Mouse (Mus musculus): Measurements from ENCODE around the gene Olfr667. TPM values are rescaled to one million over a fixed set of nuclear protein-coding genes. Genes with fewer than 3 reads are reported as not detected.
"Not testable (repeated sequence)": the region's sequence is repeated elsewhere in the genome, so short reads cannot be mapped to it uniquely, and the experiment has no call there.

Olfr667 gene
- total RNA-seq (2022), result not detected

- DNase-seq (ENCODE audit: low spot score in 2 of 2), result no peak
Observed at GRCm38 (mm10) chr7:104921382-104921781, at the start of gene Olfr667. Gene Olfr667, minus strand, starts transcription at chr7:104921482.

DNA sequence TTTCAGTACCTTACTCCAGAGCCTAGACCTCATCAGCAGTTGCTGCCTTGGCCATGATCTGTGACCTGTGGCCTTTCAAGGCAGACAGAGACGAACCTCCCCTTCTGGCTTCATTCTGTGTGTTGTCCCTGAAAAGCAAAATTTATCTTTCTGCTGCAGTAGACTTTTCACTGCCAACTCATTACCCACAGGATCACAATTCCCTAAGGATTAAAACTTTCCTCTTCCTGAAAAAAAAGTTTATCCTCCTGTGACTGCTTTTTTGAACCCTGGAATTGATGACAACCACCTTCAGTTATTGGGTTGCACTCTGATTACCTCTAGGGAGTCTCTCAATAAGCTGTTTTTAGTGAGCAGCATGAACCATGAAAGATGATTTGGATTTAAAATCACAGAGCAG lies 41.2 kb upstream of the Olfr667 start, which contains the start of gene Olfr670:
Gene Olfr670, minus strand, starts transcription at position 101 of the 400 bp plus-strand sequence.
- DNase-seq (ENCODE audit: low spot score in 2 of 2), result no peak

GRCm38 (mm10) chr7:104950234-104950633 lies 29.0 kb upstream of the Olfr667 start:
- DNase-seq (ENCODE audit: low spot score in 2 of 2), result not testable (repeated sequence)

- no peak for DNase-seq (ENCODE audit: low spot score in 2 of 2)
Observed at GRCm38 (mm10) chr7:104933940-104934339, 12.7 kb upstream of the Olfr667 start, which contains the start of gene Olfr669. Gene Olfr669, plus strand, starts transcription at chr7:104934240.

DNA sequence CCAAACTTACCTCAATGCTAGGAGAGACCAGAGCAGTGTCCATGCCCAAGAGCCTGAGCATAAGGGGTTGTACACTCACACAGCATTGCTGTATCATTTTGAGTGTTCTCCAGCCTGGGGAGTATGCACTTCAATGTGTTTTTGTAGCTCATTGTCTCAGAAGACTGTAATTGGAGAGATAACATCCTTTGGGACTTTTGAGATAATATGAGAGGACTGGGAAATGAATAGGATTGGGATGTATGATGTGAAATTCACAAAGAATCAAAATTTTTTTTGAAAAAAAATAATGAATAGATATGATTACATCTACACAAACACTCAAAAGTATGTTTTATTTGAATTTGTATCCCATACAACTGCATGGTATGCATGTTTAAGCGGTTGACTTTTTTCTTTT lies 6.7 kb upstream of the Olfr667 start, which contains the start of gene Olfr668:
Gene Olfr668, minus strand, starts transcription at position 101 of the 400 bp plus-strand sequence.
- DNase-seq (ENCODE audit: low spot score in 2 of 2), result no peak

DNA sequence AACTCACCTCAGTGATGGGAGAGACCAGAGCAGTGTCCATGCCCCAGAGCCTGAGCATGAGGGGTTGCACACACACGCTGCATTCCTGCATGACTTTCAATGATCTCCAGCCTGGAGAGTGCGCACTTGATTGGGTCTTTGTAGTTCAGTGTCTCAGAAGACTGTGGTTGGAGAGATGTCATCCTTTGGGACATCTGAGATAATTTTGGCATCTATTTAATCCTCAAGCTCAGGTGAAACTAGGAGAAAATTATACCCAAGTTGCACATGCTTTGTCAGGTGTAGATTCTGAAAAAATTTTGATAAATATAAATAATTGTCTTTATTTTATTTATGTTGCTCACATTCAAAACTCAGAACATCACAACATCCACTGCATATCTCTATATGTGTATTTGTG lies 25.4 kb downstream of the Olfr667 start, which contains the start of gene Olfr666:
Gene Olfr666, minus strand, starts transcription at position 101 of the 400 bp plus-strand sequence.
- DNase-seq (ENCODE audit: low spot score in 2 of 2), result no peak

DNA sequence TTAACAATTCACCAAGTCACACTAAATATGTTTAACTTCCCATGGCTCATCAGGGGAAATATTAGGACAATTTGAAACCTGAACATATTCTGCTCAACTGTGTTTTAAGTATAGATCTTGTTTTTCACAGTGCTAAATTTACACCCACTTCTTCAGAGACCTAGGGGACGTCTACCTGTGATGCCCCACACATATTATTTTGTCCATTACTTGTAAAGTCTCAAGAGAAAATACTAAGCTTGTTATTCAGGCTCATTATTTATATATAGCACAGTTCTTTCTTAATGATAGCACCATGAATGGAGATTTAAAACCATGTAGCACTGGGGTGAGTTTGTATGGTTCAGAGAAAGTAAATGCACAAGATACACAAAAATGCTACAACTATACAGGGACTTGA lies 43.6 kb downstream of the Olfr667 start, which contains the start of gene Olfr665:
Gene Olfr665, plus strand, starts transcription at position 301 of the 400 bp plus-strand sequence.
- no peak for DNase-seq (ENCODE audit: low spot score in 2 of 2)

Other genes with a start within 250 kb of the Olfr667 start
- not detected for gene Olfr661, start 235.0 kb downstream of the Olfr667 start, total RNA-seq (2022)
- not detected for gene Usp17le, start 144.0 kb downstream of the Olfr667 start, total RNA-seq (2022)
- gene Usp17lb, start 78.9 kb downstream of the Olfr667 start, total RNA-seq (2022), result not detected
- gene Usp17la, start 64.5 kb downstream of the Olfr667 start, total RNA-seq (2022), result not detected
- not detected for gene Olfr665, start 43.5 kb downstream of the Olfr667 start, total RNA-seq (2022)
- not detected for gene Olfr666, start 25.5 kb downstream of the Olfr667 start, total RNA-seq (2022)
- gene Olfr668, start 6.6 kb upstream of the Olfr667 start, total RNA-seq (2022), result not detected
- gene Olfr669, start 12.8 kb upstream of the Olfr667 start, total RNA-seq (2022), result not detected
- not detected for gene Olfr670, start 41.1 kb upstream of the Olfr667 start, total RNA-seq (2022)
- gene Olfr671, start 57.6 kb upstream of the Olfr667 start, total RNA-seq (2022), result not detected
- gene Olfr672, start 80.5 kb upstream of the Olfr667 start, total RNA-seq (2022), result not detected
- not detected for gene Olfr675, start 107.0 kb upstream of the Olfr667 start, total RNA-seq (2022)
- gene Olfr676, start 111.2 kb upstream of the Olfr667 start, total RNA-seq (2022), result not detected
- not detected for gene Olfr677, start 129.9 kb upstream of the Olfr667 start, total RNA-seq (2022)
- gene Olfr678, start 143.0 kb upstream of the Olfr667 start, total RNA-seq (2022), result not detected
- not detected for gene Olfr679, start 159.7 kb upstream of the Olfr667 start, total RNA-seq (2022)
- not detected for gene Olfr680-ps1, start 171.3 kb upstream of the Olfr667 start, total RNA-seq (2022)
- gene Olfr681, start 195.4 kb upstream of the Olfr667 start, total RNA-seq (2022), result not detected
- not detected for gene Olfr683, start 225.5 kb upstream of the Olfr667 start, total RNA-seq (2022)
- gene Olfr684, start 242.2 kb upstream of the Olfr667 start, total RNA-seq (2022), result not detected